Mouse (Mus musculus) heart, embryonic 10.5 days (tissue): ENCODE measurements at regions not wholly inside any gene's neighbourhood (a gene's known extent, or its start where the extent isn't known, plus 50 kb on each side); places are given as distances from the start of the nearest gene placed in this dataset.

Source experiments
- DNase-seq: peaks from one replicate; pipeline ENCODE4 v3.0.0-alpha.2; 2017; ENCODE audit warnings: low spot score
- H3K27ac ChIP-seq: fragments of 300-500 bp; sonication (generic); 2 replicates; pipeline ENCODE4 v1.5.1; 2016; ENCODE audit warnings: mild to moderate bottlenecking
- H3K27me3 ChIP-seq: fragments of 300-500 bp; sonication (generic); 2 replicates; pipeline ENCODE4 v1.6.1; 2016; ENCODE audit warnings: mild to moderate bottlenecking; ENCODE audit not compliant: poor library complexity, insufficient read depth, severe bottlenecking
- H3K36me3 ChIP-seq: fragments of 300-500 bp; sonication (generic); 2 replicates; pipeline ENCODE4 v1.6.1; 2016; ENCODE audit warnings: mild to moderate bottlenecking, moderate library complexity
- H3K4me1 ChIP-seq: fragments of 300-500 bp; sonication (generic); 2 replicates; pipeline ENCODE4 v1.6.1; 2016; ENCODE audit warnings: mild to moderate bottlenecking
- H3K4me3 ChIP-seq: fragments of 300-500 bp; sonication (generic); 2 replicates; pipeline ENCODE4 v1.5.1; 2016; ENCODE audit warnings: mild to moderate bottlenecking, moderate library complexity
- H3K9me3 ChIP-seq: fragments of 300-500 bp; sonication (generic); 2 replicates; pipeline ENCODE4 v1.6.1; 2016; ENCODE audit warnings: mild to moderate bottlenecking, moderate library complexity
- WGBS: fragments of 180-500 bp; shearing (Covaris S2); methylation state at CpG from one replicate; pipeline ENCODE4 v1.1.7; 2016; 5-methylcytosine and 5-hydroxymethylcytosine counted together

DNA sequence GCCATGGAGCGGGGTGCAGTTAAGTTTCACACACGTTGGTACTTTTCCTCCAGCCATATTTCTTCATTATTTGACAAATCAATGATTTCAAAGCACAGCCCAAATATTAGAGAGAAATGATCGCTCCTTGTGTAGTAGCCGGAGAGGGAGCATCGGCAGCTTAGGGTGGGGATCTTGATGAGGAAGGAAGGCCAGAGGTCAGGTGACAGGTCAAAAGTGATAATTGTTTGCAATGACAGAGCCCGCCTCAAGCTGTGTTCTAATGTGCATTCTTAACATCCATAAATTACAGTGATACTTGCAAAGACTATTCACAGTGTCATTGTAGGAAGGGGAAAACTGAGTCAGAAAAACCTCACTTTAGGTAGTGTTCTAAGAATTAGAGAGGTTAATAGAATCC, 75.1 kb upstream of the Slc38a2 start:
- 65% methylated on average over 6 of the region's 6 CpGs for WGBS
- H3K27ac ChIP-seq, result peak overlapping the region; percentile 60

DNA sequence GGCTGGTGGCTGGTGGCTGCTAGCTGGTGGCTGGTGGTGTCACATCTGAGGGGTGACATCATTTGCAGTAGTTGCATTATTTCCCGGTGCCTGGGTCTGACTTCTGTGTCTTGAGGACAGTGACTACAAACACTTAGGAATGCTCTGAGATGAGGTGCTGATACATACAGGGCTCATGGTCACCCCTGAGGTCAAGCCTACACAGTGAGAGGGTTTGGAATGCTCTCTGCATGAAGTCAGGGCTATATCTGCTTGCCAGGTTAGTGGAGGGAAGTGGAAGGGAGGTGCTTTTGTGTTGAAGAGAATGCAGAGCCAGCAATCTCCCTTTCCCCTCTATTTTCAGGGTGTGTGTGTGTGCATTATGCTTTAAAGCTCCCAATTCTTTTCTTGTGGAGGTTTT, 74.1 kb upstream of the Slc38a2 start:
- Histone ChIP-seq H3K27me3 (no peaks in the 10 kb centered on the region), H3K4me1 (peaks cover 56% of the 10 kb centered on the region), H3K27ac (peak overlapping the region; percentile 60), H3K9me3 (no peaks in the 10 kb centered on the region), H3K4me3 (no peak overlapping the region), H3K36me3 (no peaks in the 10 kb centered on the region)
- WGBS, result 21% methylated on average over 1 of the region's 1 CpGs
- DNase-seq, result no peak

More for the DNA sequence above, 75.1 kb upstream of the Slc38a2 start:
- no peaks in the 10 kb centered on the region for H3K36me3 ChIP-seq
- no peak for DNase-seq
- no peak overlapping the region for H3K4me3 ChIP-seq
- peaks cover 58% of the 10 kb centered on the region for H3K4me1 ChIP-seq
- no peaks in the 10 kb centered on the region for H3K9me3 ChIP-seq
- H3K27me3 ChIP-seq, result no peaks in the 10 kb centered on the region

DNA sequence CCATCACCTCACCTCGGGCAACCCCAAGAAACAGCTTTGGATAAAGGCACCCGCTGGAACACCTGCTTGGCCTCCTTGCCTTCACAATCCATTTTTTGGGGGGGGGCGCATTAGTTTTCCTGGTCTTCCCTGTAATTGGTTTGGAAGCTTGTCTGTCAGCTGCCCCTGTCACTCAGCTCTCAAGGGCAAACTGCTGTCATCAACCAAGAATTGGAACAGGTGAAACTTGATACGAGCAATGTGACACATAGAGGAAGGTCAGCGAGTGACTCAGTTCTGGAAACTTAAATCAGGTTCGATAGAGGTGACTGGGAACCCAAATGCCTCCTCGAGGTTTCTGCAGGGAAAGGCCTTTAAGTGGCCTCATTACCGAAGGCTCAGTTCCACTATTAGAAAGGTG, 73.2 kb upstream of the Slc38a2 start:
- DNase-seq, result no peak
- peaks cover 54% of the 10 kb centered on the region for H3K4me1 ChIP-seq
- 72% methylated on average over 8 of the region's 8 CpGs for WGBS
- H3K9me3 ChIP-seq, result no peaks in the 10 kb centered on the region
- no peaks in the 10 kb centered on the region for H3K27me3 ChIP-seq
- H3K27ac ChIP-seq, result peak overlapping the region; percentile 60
- H3K36me3 ChIP-seq, result no peaks in the 10 kb centered on the region
- H3K4me3 ChIP-seq, result no peak overlapping the region

DNA sequence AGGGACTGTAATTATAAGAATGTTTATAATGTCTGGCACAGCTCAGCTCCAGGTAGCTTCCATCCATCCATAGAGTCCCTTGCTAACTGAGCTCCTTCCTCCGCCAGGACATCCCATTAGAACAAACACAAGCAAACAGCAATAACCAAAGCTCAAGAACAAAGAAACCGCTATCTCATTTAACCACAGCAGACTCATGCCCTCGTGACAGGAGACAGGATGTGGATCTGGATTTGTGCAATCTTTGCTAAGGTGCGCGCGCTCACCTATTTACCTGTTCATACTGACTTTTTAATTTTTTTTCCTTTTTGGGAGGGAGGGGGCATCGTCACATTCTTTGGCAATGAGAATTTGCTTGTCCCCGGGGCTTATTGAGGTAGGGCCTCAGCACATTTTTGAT, 71.3 kb upstream of the Slc38a2 start:
- peaks cover 60% of the 10 kb centered on the region for H3K4me1 ChIP-seq
- H3K36me3 ChIP-seq, result no peaks in the 10 kb centered on the region
- H3K27me3 ChIP-seq, result no peaks in the 10 kb centered on the region
- WGBS, result 88% methylated on average over 8 of the region's 8 CpGs
- DNase-seq, result no peak
- H3K9me3 ChIP-seq, result no peaks in the 10 kb centered on the region
- H3K4me3 ChIP-seq, result no peak overlapping the region
- H3K27ac ChIP-seq, result peak overlapping the region; percentile 83; the same call in 1 of the 2 replicates

DNA sequence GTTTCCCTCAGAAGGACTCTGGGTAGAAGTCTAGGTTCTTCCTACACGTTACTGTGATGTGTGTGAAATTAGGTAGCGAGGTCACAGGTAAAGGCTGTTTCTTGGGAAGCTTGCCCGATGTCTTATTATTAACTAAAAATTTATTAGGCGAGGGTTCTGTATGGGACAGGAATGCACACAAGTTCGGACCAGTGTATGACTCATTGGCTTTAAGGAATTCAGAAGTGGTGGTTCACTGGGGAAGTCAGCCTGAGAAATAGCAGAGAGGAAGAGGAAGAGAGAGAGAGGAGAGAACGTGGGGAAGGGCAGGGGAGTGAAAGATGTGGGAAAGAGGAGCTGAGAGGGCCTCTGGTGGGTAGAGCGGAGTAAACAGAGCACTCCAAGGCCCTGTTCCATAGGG, 70.8 kb upstream of the Slc38a2 start:
- Histone ChIP-seq H3K4me1 (peaks cover 60% of the 10 kb centered on the region), H3K27me3 (no peaks in the 10 kb centered on the region), H3K9me3 (no peaks in the 10 kb centered on the region), H3K36me3 (no peaks in the 10 kb centered on the region), H3K4me3 (no peak overlapping the region), H3K27ac (peak overlapping the region; percentile 83)
- 83% methylated on average over 7 of the region's 7 CpGs for WGBS
- no peak for DNase-seq

DNA sequence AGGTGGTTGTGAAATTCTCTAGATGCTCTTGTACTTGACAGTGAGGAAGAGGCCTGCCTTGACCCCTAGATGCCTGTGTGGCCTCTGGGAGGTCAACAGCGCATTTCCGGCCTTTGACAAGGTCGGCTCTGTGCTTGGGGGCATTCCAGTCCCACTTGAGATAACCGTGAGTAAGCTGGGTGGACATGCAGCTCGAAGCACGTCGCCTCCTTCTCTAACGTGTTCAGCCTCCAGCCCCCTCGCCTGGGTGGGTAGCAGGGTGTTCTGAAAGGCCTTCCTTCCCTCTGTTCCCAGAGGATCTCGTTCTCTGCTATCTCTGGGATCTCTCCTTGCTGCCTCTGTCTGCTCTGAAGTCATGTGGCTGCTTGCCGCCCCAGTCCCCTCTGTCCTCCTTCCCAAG, 70.2 kb upstream of the Slc38a2 start:
- 27% methylated on average over 11 of the region's 11 CpGs for WGBS
- H3K27me3 ChIP-seq, result no peaks in the 10 kb centered on the region
- peak overlapping the region; percentile 83 for H3K27ac ChIP-seq
- no peak overlapping the region for H3K4me3 ChIP-seq
- H3K4me1 ChIP-seq, result peaks cover 56% of the 10 kb centered on the region
- no peaks in the 10 kb centered on the region for H3K36me3 ChIP-seq
- no peaks in the 10 kb centered on the region for H3K9me3 ChIP-seq
- no peak for DNase-seq

DNA sequence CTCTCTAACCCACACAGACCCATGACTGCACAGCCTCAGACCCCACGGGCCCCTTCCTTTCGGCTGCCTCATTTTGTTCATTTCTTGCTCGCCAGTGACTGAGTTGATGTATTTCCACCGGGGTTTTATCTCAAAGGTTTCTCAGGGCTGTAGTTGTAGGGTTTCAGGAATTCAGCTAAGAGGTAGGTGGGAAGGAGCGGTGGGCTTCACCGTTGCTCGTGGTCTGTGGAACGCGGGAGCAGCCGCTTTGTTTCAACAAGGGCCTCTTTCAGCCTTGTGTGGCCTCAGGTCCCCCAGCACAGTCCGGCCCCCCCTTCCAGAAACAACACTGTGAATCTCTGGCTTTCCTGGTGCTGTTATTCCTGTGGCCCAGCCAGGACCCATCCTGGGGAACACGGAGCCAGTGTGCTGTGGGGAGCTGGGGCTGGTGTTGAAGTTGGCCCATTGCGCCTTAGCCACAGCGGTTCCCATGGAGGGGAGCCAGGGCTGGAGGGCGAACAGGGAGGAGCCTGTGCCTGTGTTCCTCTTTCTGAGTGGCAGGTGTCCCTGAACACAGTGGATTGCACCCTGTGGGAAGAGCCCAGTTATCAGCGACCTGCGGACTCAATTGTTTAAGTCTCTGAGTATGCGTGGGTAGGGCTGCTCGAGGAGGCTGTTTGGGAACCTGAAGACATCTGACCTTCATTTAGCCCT, 68.9 kb upstream of the Slc38a2 start:
- Histone ChIP-seq H3K27ac (peak overlapping the region; percentile 83), H3K4me3 (no peak overlapping the region), H3K9me3 (no peaks in the 10 kb centered on the region), H3K4me1 (peaks cover 43% of the 10 kb centered on the region), H3K27me3 (no peaks in the 10 kb centered on the region), H3K36me3 (no peaks in the 10 kb centered on the region)
- no peak for DNase-seq
- WGBS, result 81% methylated on average over 19 of the region's 19 CpGs

DNA sequence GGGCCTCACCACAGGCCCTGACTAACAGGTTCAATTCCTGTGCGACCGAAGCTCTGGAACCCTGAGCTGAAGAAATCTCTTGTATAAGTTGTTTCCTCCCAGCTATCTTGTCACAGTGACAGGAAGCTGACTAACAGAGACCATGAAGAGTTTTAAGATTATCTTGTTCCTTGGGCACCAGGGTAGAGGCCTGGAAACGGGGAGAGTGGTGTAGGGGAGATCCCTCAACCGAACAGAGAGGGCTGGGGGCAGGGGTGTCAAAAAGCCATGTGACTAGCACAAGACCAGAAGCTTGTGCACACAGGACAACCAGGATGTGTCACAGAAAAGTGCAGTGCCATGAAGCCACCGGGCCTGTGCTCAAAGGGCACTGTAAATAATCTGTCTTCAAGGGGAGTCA, 67.7 kb upstream of the Slc38a2 start:
- WGBS, result 55% methylated on average over 5 of the region's 5 CpGs
- Histone ChIP-seq H3K27me3 (no peaks in the 10 kb centered on the region), H3K4me3 (no peak overlapping the region), H3K36me3 (no peaks in the 10 kb centered on the region), H3K9me3 (no peaks in the 10 kb centered on the region), H3K4me1 (peaks cover 31% of the 10 kb centered on the region), H3K27ac (peak overlapping the region; percentile 48; the same call in 1 of the 2 replicates)
- no peak for DNase-seq

DNA sequence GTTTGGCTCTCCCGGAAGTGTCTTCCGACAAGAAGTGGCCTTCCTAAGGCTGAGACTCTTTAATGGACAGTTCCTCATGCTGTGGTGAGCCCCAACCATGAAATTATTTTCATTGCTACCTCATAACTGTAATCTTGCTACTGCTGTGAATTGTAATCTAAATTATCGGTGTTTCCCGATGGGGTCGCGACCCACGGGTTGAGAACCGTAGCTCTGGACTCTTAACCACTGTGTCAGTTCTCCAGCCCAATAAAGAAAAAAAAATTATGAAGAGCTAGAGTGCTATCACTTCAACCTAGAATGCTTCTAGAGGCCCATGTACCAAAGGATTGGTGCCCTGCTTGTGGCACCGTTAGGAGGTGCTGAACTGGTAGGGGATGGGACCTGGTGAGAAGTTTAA, 66.7 kb upstream of the Slc38a2 start:
- Histone ChIP-seq H3K4me3 (no peak overlapping the region), H3K36me3 (no peaks in the 10 kb centered on the region), H3K27me3 (no peaks in the 10 kb centered on the region), H3K9me3 (no peaks in the 10 kb centered on the region), H3K27ac (no peak overlapping the region), H3K4me1 (peaks cover 32% of the 10 kb centered on the region)
- no peak for DNase-seq
- WGBS, result 94% methylated on average over 9 of the region's 9 CpGs

DNA sequence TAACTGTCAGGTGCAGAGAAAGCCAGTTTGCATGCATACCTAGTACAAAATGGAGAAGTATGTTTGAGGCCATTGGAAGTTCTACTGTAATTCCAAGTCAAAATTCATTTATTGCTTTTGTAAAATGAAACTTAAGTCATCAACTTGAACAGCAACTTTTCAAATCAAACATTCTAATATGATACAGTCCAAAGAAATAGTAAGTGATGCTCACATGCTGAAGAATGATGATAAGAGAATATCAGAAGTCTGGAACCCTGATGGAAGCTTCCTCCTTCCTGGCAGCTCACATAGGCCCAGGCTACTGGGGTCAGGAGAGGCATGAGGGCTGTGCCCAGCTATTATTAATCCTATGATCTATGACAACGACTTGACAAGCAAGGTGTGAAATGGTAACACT, 64.1 kb upstream of the Slc38a2 start:
- Histone ChIP-seq H3K27ac (no peak overlapping the region), H3K4me3 (no peak overlapping the region), H3K36me3 (no peaks in the 10 kb centered on the region), H3K9me3 (no peaks in the 10 kb centered on the region), H3K4me1 (peaks cover 13% of the 10 kb centered on the region), H3K27me3 (no peaks in the 10 kb centered on the region)
- 67% methylated on average over 1 of the region's 1 CpGs for WGBS
- DNase-seq, result no peak

DNA sequence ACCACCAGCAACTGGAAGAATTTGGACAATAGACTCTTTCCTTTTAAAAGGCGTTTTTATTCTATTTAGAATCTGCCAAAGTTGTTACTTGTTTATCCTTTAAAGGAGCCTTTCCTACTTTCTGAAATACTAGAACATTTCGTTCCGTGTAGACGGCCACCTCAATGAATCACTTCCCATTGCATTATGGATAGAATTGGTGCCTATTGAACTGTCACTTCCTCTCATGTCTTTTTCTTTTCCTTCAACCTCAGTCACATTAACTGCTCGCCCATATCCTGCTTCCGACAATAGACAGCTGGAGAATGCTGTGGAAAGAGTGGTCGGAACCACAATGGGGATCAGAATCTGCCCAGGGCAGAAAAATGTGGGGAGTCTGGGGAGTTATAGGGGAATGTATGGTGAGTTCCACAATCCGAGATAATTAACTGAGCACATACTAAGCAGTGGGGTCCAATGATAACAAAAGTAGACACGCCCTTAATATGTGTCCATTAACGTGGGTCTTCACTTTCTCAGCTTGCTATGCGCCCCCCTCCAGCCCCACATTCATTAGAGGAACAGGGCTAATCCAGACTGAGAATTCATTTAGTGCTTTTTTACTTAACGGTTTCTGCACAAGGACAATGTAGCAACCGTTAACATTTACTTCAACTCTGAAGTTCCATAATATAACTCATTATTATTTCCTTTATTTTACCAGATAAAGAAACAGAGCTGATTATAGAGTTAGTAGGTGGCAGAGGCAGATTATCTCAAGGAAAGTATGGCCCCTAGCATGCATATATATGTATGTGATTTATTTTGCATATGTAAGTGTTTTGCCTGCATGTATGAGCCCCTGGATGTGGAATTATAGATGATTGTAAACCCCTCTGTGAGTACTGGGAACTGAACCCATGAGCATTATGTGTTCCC, 59.8 kb upstream of the Slc38a2 start:
- Histone ChIP-seq H3K27me3 (no peaks in the 10 kb centered on the region), H3K9me3 (no peaks in the 10 kb centered on the region), H3K4me3 (no peak overlapping the region), H3K4me1 (peaks cover 8% of the 10 kb centered on the region; the same call in 1 of the 2 replicates), H3K36me3 (no peaks in the 10 kb centered on the region), H3K27ac (0 out of 2 replicates have a peak overlapping the region, but pooled peaks have one; percentile 32)
- WGBS, result 73% methylated on average over 13 of the region's 13 CpGs
- DNase-seq, result no peak

DNA sequence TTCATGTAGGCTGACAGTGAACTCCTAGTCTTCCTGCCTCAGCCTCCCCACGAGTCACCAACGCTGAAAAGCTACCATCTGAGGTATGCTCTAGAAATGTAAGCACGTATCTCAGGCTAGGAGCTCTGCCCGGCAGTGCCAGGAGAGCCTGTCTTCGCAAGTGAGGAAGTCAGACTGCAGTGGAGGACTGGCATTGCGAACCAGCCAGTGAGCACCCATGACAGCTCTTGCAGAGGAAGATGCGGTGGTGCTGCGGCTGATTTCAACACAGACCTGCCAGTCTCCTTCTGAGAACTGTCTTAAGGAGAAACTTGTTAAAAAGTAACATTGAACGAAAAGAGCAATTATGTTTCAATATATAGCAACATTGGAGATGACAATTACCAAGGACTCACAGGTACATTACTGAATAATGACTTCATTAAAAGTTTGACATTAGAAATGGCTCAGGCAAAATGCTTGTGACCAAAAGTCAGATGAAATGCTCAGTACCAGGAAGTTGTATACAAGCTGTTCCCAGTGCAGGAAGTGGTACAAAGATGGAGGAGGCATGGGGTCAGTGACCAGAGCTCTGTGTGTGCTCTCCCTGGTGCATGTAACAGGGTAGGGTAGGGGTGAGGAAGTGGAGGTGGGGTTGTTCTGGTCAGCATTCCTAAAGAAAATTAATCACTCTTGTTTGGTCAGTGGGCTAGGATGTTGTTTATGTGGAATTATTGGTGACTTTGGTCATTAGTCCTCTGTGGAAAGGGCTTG, 58.1 kb upstream of the Slc38a2 start:
- Histone ChIP-seq H3K9me3 (no peaks in the 10 kb centered on the region), H3K27me3 (no peaks in the 10 kb centered on the region), H3K36me3 (no peaks in the 10 kb centered on the region), H3K27ac (no peak overlapping the region; the same call in 1 of the 2 replicates), H3K4me1 (peaks cover 8% of the 10 kb centered on the region; the same call in 1 of the 2 replicates), H3K4me3 (no peak overlapping the region)
- DNase-seq, result no peak
- WGBS, result 77% methylated on average over 9 of the region's 9 CpGs

DNA sequence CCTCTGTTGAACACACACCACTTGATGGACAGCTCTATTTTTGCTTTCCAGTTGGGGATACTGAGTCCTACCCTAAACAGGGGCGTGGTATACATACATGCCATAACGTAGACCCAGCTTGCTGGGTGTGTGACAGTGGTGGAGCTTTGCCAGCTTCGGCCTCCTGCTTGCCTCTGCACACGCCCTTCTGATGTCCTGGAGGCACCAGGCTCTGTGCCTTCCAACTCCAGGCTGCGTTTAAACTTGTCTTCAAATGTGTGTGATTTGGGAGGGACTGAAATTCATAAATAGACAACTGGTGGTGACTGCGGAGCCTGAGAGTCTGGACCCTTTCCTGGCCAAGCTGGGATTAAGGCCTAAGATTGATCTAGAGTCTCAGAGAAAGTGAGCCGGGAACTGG, 56.9 kb upstream of the Slc38a2 start:
- Histone ChIP-seq H3K9me3 (no peaks in the 10 kb centered on the region), H3K4me1 (peaks cover 13% of the 10 kb centered on the region), H3K4me3 (no peak overlapping the region), H3K27ac (no peak overlapping the region), H3K36me3 (no peaks in the 10 kb centered on the region), H3K27me3 (no peaks in the 10 kb centered on the region)
- no peak for DNase-seq
- WGBS, result 72% methylated on average over 7 of the region's 7 CpGs
